ENCODE assay signal across 12 mouse cellular contexts in genomic region chr10:112400591-112401404, GRCm38 (mm10).
DNase-seq lines count a peak whose midpoint lies in the region; ATAC-seq and TF ChIP-seq lines count a peak whose summit lies in the region.
"Had no signal": no experiment of that assay in that cellular context is flagged by ENCODE, and none has a peak within 500 bp of the region (broad histone marks: within the 10 kb centered on the region; RNA-seq: fewer than 3 reads in every experiment).

No protein-coding gene starts in this region.

- no peak overlapping the region for H3K9ac ChIP-seq in forebrain, embryonic 16.5 days (replicated peaks; ENCODE audit: low read depth, low read length)
- H3K9ac ChIP-seq in forebrain, postnatal 0 days, result no peak overlapping the region
- no peak overlapping the region for H3K9ac ChIP-seq in limb, embryonic 13.5 days

- H3K27ac ChIP-seq in forebrain, embryonic 16.5 days (ENCODE audit: low read length), result no peak overlapping the region
- H3K27ac ChIP-seq in forebrain, postnatal 0 days (ENCODE audit: low read depth, low read length), result no peak overlapping the region
- H3K27ac ChIP-seq in limb, embryonic 13.5 days, result no peak overlapping the region
- no peak overlapping the region for H3K27ac ChIP-seq in limb, embryonic 10.5 days

- H3K36me3 ChIP-seq in forebrain, embryonic 16.5 days (ENCODE audit: control insufficient read depth, insufficient read depth), result no peaks in the 10 kb centered on the region
- H3K36me3 ChIP-seq in forebrain, postnatal 0 days (ENCODE audit: insufficient read depth), result no peaks in the 10 kb centered on the region
- no peaks in the 10 kb centered on the region for H3K36me3 ChIP-seq in limb, embryonic 13.5 days
- no peaks in the 10 kb centered on the region for H3K36me3 ChIP-seq in limb, embryonic 10.5 days

- ATAC-seq in forebrain, embryonic 16.5 days, result no peak
- no peak for ATAC-seq in forebrain, postnatal 0 days
- ATAC-seq in limb, embryonic 13.5 days (ENCODE audit: low FRiP score, low read depth), result peak; percentile 66; the same call in 1 of the 2 replicates
- ATAC-seq: CD4-positive, CD25-positive, alpha-beta regulatory T cell, adult 4 months had no signal

- no peaks in the 10 kb centered on the region for H3K27me3 ChIP-seq in forebrain, embryonic 16.5 days (replicated peaks; ENCODE audit: control insufficient read depth, insufficient read depth, low read length)
- H3K27me3 ChIP-seq in forebrain, postnatal 0 days (ENCODE audit: insufficient read depth, low read length), result no peaks in the 10 kb centered on the region
- H3K27me3 ChIP-seq in limb, embryonic 13.5 days, result no peaks in the 10 kb centered on the region
- no peaks in the 10 kb centered on the region for H3K27me3 ChIP-seq in limb, embryonic 10.5 days (ENCODE audit: low read depth, poor library complexity, severe bottlenecking)

- H3K4me2 ChIP-seq in forebrain, embryonic 16.5 days (ENCODE audit: low read length), result peak overlapping the region; percentile 17; the same call in 1 of the 2 replicates
- no peak overlapping the region for H3K4me2 ChIP-seq in forebrain, postnatal 0 days (ENCODE audit: low read depth)
- peak overlapping the region; percentile 4; the same call in 1 of the 2 replicates for H3K4me2 ChIP-seq in limb, embryonic 13.5 days (replicated peaks)

- peaks cover 6% of the 10 kb centered on the region; the same call in 1 of the 2 replicates for H3K4me1 ChIP-seq in forebrain, embryonic 16.5 days (replicated peaks; ENCODE audit: control insufficient read depth, insufficient read depth, low read length)
- H3K4me1 ChIP-seq in forebrain, postnatal 0 days (ENCODE audit: insufficient read depth), result no peaks in the 10 kb centered on the region
- H3K4me1 ChIP-seq in limb, embryonic 13.5 days, result 0 out of 2 replicates have a peak, but pooled peaks cover 3% of the 10 kb centered on the region
- 0 out of 2 replicates have a peak, but pooled peaks cover 5% of the 10 kb centered on the region for H3K4me1 ChIP-seq in limb, embryonic 10.5 days

- no peaks in the 10 kb centered on the region for H3K9me3 ChIP-seq in forebrain, embryonic 16.5 days (ENCODE audit: control insufficient read depth, low read length)
- no peaks in the 10 kb centered on the region for H3K9me3 ChIP-seq in forebrain, postnatal 0 days (ENCODE audit: low read length)
- H3K9me3 ChIP-seq in limb, embryonic 13.5 days, result no peaks in the 10 kb centered on the region
- H3K9me3 ChIP-seq in limb, embryonic 10.5 days (replicated peaks), result no peaks in the 10 kb centered on the region

- no peak for TF ChIP-seq CTCF in forebrain, postnatal 0 days (IDR thresholded peaks at IDR 0.05; ENCODE audit: low read depth)

- H3K4me3 ChIP-seq in forebrain, embryonic 16.5 days (replicated peaks; ENCODE audit: low read length), result no peak overlapping the region
- H3K4me3 ChIP-seq in forebrain, postnatal 0 days (ENCODE audit: low read depth, low read length), result no peak overlapping the region
- no peak overlapping the region for H3K4me3 ChIP-seq in limb, embryonic 13.5 days
- no peak overlapping the region for H3K4me3 ChIP-seq in limb, embryonic 10.5 days

- no peak for DNase-seq in forebrain, postnatal 0 days
- DNase-seq in limb, embryonic 10.5 days (ENCODE audit: low spot score), result no peak
- DNase-seq in NIH3T3 (ENCODE audit: low read depth), result peak; percentile 25
- peak; percentile 14 to 17 for DNase-seq in layer of hippocampus, adult 8-10 months (ENCODE audit: low spot score in 2 of 2)
- DNase-seq in thymus, postnatal 36 days, result no peak
- no peak for DNase-seq in T-cell, adult 2 months (ENCODE audit: low spot score)
- DNase-seq: gastrocnemius, postnatal 14 days; kidney, adult 18-20 months; lung, adult 18-20 months had no signal

- WGBS in forebrain, embryonic 16.5 days, result 37% methylated on average over 9 of the region's 9 CpGs
- WGBS in forebrain, postnatal 0 days, result 35% methylated on average over 9 of the region's 9 CpGs
- WGBS in limb, embryonic 13.5 days, result 33% methylated on average over 9 of the region's 9 CpGs
- 81% methylated on average over 9 of the region's 9 CpGs for WGBS in limb, embryonic 10.5 days

Comparison
In these comparisons a context has a peak if more than half of its experiments do, and no peak if none do; other contexts are left out.
1. DNase-seq: peak in NIH3T3 (single experiment) and layer of hippocampus, adult 8-10 months (2 of 2); none in forebrain, postnatal 0 days (single experiment), limb, embryonic 10.5 days (single experiment), thymus, postnatal 36 days (0 of 2) and T-cell, adult 2 months (single experiment).